Mouse (Mus musculus): ENCODE data around the gene Max. TPM values are rescaled to one million over a fixed set of nuclear protein-coding genes. Genes with fewer than 3 reads are reported as not detected.

Gene Max
- 10 to 100 TPM; 56.7 to 61.6 TPM for total RNA-seq (2021)
- long read RNA-seq, experiment 1, partial matches to known transcripts = 0 of 4 reads
- long read RNA-seq, experiment 1, other reads (novel, unspliced or antisense) = 3 of 4 reads
- long read RNA-seq, experiment 2, partial matches to known transcripts = 1 of 5 reads
- long read RNA-seq, experiment 2, other reads (novel, unspliced or antisense) = 3 of 5 reads

DNA sequence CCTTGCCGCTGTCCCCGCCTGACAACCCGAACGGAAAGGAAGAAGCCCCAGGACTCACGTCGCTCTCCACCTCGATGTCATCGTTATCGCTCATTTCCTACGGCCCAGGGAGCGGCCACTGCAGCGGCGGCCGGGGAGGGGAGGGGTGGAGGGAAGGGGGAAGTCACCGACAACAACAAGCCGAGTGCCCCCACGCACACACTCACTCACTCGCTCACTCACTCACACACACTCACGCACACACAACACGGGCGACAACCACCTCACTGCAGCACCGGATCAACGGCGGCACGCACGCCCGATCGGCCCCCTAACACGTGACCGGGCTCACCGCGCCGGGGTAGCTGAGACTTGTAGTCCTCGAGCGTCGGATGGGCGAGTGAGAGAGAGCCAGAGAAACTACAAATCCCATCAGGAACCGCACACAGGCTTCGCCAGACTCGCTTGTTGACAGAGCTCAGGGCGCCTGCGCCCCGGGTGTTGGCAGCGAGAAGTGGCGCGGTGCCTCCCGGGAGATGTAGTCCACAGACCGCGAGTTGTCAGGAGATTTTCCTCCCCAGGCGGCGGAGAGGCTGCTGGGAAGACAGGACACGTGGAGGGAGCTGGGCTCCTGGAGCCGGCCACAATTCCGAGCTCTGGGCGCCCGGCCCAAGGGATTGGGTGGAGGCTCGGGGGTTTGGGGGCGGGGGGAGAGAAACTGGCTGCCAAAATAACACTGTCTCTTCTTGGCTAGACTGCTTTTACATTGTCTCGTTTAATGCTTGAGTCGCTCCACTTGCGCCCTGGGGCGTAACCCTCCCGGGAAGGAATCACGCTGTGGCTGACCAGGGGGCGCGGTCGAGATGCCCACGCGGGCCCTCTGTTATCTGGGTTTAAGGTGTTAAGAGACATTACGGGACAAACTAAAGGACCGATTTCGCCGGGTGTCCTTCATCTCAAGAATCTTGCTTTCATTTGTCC, at the start of gene Max:
Gene Max (minus strand): TSS at position 270 of the 960 bp plus-strand sequence.
- DNase-seq = peak; percentile 98

DNA sequence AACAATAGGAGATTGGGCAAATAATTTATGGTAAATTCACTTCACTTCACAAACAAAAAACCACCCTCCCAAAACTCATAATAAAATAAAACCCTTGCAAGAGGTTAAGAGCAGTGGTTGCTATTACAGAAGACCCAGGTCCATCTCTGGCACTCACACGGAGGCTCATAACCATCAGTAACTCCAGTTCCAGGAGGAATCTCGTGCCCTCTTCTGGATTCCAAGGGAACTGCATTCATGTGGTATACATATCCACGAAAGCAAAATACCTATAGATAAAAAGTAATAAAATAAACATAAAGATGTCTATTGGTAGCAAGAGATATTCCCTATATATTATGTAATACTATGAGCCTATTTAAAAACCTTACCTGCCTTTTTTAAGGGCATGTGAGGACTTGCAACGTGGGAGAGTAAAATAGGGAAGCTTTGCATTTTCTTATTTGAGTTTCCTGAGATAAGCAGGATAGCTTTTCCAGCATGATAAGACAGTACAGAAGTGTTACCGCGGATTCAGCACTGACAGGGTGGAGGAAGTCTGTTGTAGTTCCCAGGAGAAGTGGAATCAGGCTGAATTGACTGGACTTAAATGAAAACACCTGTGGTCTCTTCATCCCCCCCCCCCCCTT, 49.2 kb upstream of the Max start:
- no peak for DNase-seq

DNA sequence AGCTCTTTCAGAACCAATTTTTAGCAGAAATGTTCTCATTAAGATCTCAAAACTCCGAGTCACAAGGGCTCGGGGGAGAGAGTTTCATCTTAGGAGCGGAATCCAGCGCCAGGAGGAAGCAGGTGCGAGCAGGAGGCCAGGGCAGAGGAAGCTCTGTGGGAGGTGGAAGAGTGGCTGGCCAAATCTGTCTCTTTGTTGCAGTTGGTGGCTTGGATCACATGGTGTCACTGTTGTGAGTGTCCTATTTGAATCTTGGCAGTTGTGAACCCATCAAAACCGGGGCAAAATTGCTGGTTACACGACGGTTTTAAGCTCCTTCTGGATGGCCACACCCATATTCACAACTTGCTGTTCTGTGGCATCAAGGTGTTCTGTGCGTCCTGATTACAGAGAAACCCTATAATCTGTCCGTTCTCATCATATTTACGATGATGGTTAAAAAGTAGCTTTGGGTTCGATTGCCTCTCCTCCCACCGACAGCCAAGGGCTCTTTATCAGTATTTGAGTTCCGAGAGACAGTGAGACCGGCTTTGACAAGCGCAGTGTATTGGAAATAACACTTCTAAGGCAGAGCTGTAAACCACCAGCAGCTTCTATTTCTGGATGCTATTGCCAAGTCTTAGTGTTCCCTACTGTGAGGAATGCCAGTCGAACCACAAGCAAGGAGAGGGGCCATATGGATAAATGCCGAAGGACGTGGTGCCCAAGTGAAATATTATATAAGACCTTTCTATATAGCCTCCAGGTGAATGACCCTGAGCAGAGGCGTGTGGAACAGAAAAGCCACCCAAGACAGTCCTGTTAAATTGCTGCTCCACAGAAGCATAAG, 47.4 kb upstream of the Max start:
- peak; percentile 32 for DNase-seq

DNA sequence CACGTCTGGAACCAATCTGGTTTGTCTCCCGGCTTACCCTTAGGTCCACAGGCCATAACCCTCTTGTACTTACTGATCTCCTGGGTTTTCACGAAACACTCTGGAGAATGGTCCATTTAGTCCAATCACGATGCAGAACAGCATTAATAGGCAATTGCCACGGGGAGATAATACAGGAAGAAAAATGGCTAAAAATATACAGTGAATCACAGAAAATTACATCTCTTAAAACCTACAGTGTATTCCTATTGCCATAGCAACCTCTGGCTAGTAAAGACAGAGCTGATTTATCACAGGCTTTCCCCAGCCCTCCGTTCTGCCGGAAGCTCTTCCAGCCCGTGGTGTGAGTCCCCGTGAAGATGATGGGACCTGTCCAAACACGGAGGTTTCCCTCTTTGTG, 42.9 kb upstream of the Max start:
- DNase-seq = no peak

DNA sequence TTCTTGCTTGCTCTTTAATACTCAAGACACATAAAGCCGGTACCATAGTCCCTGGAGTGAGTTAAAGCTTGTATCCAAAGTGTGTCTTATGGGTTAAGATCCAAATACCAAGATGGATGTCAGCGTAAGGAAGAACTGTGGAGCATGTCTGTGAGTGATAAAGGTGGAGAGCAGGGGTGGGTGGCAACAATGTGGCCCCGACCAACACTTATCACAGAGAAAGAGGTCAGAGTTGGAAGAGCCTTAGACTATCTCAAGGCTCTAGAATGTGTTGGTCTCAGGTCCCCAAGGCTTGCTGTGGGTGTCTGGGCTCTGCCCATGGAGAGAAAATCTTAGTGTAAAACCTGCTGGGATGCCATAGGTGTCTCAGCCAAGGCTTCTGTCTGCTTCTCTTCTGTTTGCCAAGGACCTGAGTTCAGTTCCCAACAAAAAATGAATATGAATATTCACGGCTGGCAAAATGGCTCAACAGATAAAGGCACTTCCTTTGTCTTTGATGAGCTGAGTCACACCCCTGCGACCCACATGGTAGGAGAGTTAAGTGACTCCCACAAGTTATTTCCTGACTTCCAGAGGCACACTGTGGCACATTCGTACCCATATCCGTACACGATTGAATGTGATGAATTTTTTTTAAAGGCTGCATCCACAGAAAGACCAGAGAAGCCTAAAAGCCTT, 40.7 kb upstream of the Max start:
- DNase-seq = no peak

DNA sequence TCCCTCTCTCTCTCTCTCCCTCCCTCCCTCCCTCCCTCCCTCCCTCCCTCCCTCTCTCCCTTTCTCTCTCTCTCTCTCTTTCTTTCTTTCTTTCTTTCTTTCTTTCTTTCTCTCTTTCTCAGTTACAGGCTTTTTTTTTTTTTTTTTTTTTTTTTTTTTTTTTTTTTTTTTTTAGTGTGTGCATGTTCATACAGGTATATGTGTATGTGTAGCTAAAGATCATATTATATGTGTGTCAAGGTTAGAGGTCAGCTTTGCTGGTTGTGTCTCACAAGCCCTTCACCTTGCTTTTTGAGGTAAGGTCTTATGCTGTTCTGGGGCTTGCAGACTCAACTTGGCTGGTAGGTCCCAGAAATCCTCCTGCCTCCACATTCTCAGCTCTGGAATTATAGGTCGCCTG, 39.3 kb upstream of the Max start:
- DNase-seq = no peak

DNA sequence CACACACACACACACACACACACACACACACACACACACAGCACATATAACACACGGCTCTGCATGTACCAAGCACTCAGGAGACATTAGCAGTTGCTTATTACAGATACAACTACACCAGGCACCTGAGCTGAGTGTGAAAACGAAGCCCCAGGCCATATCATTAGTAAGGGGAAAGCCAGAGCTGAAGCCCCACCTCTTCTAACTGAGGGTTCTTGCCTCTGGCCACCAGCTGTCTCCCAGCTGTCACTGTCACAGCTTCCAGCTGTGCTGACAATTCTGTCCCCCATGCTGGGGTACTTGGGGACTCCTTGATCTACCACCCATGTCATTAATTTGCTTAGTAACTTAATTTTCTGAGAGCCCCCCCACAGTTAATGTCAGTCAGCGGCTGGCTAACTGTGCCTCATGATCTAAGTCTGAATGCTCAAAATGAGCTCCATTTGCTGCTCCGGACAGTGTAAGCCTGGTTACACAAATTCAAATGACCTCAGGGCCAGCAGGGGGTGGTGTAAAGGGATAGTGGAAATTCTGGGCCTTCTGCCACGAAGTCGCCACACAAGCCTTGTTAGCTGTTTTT, 38.8 kb upstream of the Max start:
- peak; percentile 70 for DNase-seq

DNA sequence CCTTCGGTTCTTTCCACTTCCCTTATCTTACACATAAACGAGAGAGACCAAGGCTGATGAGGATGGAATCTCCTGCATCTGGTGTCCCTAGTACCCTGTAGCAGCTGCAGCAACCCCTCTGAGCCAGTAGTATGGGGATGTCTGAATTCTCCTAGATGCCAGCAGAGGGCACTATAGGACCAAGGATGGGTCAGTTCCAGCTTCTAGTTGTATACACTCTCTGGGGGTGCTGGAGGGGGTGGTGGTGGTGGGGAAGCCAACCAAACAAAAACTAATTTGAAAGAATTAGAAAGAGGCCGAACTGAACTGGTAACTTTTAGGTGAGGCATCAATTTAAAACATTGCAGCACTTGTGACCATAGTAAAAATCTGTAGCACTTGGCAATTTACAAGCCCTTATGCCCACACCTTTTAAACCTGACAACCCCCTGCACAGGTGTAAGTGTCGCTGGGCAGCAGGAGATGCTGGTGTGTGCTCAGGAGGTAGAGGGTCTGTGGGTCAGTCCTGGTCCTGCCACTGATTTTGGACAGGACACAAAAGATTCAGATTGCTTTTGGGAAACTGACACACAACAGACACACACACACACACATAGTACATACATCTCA, 38.2 kb upstream of the Max start:
- DNase-seq = peak; percentile 65

DNA sequence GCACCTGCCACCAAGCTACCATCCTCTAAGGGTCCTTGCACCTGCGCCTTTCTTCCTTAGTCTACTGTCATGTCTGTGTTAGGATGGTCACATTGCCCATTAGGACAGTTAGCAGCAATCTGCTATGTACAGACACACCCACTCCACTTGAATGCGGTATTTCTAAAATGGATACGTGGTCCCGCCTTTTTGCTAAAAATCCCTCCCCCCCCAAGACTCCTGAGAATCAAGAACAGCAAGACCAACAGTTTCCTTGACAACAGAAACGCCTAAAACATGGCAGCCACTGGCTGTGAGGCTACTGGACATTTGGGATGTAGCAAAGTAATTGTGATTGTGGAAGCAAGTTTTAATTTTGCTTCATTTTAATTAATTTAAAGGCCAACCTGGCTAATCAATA, 32.8 kb upstream of the Max start:
- DNase-seq = no peak

DNA sequence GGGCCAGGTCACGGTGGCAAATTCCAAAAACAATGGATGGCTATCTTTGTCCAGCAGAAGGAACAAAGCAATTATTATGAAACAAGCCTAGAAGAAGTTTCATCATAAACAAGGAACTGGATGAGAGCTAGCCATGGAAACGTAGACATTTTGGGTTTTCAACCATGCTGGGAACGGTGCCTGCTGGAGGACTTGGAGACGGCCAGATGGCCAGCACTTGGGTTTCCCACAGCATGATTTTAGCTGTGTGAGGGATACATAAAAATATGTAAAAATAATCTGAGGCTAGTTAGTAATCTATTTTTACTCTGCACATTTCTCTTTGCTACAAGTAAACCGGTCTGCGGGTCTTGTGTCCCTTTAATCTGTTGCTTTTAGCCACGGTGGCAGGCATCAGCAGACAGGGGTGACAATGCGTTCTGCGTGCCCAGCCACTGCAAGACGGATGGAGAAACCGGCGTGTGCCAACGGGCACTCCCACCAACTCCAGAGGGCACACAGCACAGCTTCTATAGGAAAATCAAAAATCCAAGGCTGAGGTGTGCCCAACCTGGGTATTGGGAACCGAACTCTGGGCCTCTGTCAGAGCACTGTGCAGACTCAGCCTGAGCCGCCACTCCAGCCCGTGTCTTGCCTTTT, 31.0 kb upstream of the Max start:
- DNase-seq = no peak

DNA sequence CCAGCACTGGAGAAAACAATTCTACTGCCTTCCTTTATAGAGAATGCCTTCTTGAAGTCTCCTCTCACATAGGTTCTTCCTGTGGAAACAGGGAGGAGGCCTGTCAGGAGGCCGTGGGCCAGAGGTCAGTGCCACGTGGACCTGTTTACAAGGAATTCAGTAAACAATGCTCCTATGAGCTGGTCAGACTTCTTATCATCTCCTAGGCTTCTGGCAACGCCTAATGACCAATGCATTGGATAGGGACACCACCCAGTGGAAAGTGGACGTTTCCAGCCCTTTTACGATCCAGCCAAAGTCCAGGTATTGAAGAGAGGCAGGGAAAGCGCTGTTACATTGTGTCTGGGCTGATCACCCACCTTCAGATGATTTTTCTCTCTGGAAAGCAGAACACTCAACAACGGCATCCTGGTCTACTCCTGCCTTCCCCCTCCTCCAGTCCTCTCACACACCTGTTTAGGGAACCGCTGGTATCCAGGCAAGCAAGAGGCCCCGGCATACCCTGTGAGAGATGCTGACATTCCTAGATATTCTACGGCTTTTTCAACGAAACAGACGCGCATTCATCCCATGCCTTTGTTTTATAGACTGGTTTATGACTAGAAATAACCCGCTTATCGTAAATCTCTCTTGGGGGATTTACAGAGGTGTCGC, 20.9 kb upstream of the Max start:
- DNase-seq = no peak

DNA sequence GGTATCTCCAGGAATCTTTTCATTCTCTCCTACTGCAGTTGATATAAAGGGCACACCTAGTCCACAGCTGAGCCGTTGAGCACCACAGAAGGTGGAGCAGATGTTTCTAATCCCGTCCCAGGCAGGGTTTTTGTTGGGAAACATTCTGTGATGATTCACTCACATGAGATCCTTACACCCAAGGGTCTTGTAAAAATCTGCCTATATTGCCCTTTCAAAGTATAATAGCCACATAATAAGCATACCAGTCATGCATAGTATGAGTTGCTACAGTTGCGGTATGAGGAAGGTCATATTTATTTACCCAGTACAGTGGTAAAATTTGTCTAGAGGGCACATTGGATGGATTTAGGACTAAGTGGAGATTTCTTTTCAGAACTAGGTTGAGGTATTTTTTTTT, 17.5 kb upstream of the Max start:
- DNase-seq = no peak

DNA sequence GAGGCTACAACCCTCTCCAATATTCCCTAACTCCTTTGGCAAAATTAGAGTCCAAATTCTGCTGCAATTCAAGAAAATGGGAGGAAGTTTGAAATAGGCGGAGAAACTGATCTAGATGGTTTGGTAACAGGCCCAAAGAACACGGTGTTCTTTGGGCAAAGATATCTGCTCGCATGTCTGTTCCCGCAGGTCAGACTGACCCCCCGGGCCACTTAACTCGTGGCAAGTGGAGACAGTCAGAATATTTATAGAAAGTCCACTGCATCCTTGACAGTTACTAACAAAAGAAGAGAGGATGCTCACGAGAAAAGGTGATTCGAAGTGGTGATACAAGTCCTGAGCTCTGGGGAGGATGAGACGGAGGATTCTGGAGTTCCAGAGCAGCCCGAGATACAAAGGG, 10.7 kb upstream of the Max start:
- no peak for DNase-seq

DNA sequence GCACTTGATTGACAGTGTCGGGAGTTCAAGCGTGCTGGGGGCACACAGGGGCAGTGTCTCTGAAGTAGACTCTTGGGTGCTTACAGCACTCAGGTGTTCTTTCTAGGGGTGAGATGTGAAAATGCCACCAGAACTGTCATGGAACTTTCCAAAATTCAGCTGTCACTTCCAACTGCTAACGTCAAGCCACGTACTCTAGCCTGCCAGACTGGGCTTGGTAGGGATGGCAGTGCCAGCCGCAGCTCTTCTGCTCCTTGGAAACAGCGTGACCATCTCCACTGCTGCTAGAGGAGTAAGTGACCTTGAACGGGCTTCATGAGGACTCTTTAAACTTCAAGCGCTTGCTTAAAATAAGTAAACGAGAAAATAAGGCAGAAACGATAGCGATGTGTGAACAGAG, 10.2 kb upstream of the Max start:
- DNase-seq = no peak

DNA sequence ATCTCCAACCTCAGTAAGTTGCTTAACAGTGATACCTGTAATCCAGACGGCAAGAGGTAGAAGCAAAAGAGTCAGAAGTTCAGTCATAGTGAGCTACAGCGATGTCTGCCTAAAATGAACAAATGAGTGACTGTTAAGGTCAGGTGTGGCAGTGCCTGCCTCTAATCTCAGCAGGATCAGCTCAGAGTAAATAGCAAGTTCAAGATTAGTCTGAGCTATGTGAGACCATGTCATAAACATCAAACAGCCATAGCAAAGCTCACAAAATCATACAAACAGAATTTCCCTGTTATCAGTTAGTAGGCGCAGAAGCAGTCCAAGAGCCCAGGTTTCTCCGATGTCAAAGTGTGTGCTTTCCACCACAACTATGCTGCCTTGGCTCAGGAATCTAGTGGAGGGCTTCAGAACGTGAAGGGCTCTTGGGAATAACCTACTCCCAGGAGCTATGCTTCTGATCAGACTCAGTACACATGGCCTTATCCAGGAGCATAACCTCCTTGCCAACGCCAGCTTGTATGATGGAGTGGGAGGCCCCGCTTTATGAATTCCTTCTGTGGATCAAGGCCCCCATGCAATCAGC, 9.7 kb upstream of the Max start:
- no peak for DNase-seq

DNA sequence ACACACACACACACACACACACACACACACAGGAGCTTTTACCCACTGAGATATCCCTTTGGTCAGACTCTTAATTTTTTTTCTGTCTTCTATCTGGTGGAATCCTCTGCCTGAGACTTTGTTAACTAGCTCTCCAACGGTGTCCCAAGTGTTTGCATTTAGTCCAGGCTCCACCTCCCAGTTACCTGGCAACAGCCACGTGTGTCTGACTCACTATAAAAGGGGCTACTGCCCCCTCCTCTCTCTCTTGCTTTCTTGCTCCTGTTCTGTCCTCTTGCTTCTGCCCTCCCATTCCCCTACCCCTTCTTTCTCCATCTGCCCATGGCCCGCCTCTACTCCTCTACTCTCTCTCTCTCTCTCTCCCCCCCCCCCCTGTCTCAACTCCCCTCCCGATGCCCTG, 3.9 kb upstream of the Max start:
- DNase-seq = no peak

DNA sequence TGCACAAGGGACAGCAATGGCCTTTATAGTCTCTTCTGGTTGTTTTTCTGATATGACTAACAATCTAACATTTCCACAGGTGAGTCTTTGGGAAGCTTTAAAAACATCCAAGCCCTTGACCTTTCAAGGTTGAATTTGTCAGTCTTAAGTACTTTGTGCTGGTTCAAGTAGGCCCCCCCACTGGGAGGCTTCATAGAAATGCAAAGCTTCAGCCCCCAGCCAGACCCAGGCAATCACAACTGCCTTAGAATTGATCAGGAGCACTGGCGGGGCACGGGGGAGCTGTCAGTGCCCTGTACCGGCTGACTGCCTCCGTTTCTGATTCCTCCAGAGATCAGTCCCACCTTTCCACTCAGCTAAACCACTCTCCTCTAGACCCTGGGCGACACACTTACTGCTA, 3.1 kb upstream of the Max start:
- no peak for DNase-seq

DNA sequence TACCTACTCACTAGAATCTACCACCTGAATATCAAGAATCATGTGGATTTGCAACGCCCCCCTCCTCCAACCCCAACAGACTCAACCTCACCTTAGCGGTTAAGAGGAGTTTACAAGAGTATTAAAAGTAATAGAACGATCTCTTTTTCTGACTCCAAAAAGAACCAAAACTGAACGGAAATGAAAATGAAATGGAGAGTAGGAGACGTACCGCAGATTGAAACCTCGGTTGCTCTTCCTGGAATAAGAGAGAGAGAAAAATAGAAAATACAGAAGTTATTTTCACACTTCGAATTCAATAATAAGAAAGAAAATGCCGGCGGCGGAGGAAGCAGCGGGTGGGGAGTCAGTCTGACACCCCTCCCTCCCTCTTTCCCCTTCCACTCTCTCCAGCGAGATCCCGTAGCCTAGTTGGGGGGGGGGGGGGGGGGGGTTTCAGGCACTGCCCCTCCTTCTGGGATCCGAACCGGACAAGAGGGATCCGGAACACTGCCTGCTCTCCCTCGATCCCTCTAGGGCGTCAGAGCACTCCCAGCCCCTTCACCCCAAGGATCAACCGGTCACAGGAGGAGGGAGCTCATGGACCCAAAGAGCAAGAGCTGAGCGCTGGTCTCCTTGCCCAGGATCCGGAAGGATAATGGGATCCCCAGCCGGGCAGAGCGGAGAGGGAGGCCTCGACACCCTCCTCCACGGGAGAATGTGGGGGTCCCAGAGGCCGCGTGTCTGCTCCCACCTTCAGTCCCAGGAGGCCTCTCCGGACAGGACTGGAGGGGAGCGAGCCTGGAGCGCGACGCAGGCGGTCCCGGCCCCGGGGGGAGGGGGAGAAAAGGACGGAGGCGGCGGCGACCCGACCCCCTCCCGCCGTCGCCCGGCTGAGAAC, 709 bp downstream of the Max start:
- DNase-seq = no peak

DNA sequence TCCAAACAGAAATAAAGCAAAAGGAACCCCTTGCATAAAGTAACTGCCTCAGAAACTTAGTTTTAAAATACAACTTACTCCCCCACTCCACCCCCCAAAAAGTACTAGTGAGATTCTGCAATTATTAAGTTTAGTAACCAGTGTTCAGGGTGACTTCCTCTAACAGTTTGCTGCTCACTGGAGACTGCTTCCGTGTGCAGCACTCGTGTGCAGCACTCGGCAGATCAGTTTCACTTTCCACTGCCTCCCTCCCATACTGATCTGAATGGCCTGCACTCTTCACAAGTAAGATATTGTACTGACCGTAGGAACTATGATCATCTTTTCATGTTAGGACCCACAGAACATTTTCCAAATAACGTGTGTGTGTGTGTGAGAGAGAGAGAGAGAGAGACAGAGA, 4.3 kb downstream of the Max start:
- peak; percentile 45 for DNase-seq

Measured in adrenal gland, postnatal 10 days (tissue).